Mouse (Mus musculus): ENCODE data around the gene Cnbp.

DNA sequence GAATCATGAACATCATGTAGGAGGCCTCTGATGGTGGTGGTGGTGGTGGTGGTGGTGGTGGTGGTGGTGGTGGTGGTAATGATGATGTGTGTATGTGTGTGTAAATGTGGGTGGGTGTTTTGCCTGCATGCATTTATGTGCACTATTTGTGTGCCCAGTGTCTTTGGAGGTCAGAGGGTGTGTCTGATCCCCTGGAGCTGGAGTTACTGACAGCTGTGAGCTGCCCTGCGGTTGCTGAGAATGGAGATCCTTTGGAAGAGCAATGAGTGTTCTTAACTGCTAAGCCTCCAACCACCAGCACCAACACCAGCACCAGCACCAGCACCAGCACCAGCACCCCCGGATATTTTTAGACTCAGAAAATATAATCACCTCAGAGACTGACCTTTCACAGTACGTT lies 31.3 kb upstream of the Cnbp start:
- no peak for TF ChIP-seq CTCF (IDR thresholded peaks at IDR 0.05; ENCODE audit: low read depth)
- TF ChIP-seq EP300 (IDR thresholded peaks at IDR 0.05; ENCODE audit: low read depth), result no peak
